Mouse (Mus musculus): ENCODE measurements at regions not wholly inside any gene's neighbourhood (a gene's known extent, or its start where the extent isn't known, plus 50 kb on each side); places are given as distances from the start of the nearest gene placed in this dataset.
"Not testable (repeated sequence)": the region's sequence is repeated elsewhere in the genome, so short reads cannot be mapped to it uniquely, and the experiment has no call there.

DNA sequence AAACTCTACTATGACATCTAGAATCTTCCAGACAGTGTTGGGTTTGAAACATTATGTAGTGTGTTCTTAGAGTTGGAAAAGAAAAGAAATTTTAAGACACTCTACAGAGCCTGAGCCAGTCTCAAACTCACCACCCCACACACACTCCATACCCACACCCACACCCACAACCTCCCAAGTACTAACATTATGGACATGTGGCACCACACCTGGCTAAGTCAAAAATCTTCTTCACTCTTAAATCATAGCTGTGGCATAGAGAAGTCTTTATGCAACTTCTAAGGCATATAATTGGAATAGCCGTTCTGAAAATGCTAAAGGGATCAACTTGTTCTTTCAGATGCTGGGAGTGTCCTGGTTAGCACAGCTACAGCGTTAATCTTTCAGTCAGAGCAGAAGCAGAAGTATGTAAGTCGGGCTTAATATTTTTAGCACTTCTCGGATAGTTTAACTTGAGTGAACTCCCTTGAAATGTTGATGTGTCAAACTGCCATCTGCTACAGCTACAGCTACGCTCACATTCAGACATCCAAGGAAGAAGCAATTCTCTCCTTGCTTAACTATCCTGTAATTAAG lies 68.6 kb upstream of the Creb1 start:
- DNase-seq (ENCODE audit: low spot score in 2 of 2), result no peak

DNA sequence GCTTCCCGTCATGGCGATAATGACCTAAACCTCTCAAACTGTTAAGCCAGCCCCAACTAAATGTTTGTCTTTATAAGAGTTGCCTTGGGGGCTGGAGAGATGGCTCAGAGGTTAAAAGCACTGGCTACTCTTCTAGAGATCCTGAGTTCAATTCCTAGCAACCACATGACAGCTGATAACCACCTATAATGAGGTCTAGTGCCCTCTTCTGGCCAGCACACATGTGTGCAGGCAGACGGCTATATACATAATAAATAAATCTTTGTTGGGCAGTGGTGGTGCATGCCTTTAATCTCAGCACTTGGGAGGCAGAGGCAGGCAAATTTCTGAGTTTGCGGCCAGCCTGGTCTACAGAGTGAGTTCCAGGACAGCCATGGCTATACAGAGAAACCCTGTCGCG lies 70.8 kb upstream of the Creb1 start:
- not testable (repeated sequence) for DNase-seq (ENCODE audit: low spot score in 2 of 2)

DNA sequence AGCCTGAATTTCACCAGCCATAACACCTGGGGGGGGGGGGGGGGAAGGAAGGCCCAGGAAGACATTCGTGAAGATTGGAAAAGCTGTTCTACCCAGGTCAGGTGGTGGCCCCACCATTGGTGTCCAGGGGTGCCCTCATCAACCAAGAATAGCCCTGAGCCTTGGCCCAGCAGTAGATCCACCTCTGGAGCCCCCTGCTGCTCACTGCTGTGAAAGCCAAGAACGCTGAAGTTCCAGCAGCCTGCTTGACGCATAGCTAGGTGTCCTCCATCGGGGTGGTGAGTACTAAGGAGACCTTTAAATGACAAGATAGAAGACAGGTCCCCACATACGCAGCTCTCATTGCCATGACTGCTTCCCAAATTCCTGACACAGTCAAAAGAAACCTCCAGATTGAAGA lies 74.6 kb upstream of the Creb1 start:
- DNase-seq (ENCODE audit: low spot score in 2 of 2), result no peak

DNA sequence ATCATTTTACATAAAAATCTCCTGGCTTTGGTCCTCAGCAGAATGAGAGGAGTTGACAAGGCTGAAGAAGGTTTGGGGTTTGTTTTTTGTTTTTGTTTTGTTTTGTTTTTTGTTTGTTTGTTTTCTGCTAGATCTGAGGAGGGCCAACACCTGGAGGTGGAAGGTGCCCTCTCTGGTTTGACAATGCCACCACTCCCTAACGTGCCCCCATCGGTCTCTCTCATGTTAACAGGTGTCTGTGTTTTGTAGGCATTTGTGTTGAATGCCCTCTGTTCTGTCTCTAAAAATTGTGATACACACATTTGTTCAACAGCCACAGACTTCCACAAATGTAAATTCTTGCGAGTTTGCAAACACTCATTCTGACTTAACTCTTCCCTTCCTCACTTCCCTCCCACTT lies 83.3 kb upstream of the Creb1 start:
- no peak for DNase-seq (ENCODE audit: low spot score in 2 of 2)

DNA sequence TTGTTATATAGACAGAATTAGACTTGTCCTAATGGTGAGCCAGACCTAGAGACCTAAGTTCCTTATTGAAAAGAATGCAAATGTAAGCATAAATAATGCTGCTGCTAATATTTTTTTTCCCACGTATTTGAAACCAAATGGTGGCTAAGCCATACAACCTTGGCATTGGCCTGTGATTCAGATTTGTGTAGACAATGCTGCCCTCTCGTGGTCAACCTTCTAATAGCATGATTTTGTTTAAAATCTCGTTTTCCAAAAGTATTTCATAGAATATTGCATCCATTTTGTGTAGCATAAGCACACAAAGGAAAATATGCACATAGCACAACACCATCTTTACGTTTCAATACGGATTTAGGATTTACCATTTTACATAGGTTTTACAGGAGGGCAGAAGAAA lies 84.4 kb upstream of the Creb1 start:
- peak in 1 of 2 experiments; percentile 57 for DNase-seq (ENCODE audit: low spot score in 2 of 2)

DNA sequence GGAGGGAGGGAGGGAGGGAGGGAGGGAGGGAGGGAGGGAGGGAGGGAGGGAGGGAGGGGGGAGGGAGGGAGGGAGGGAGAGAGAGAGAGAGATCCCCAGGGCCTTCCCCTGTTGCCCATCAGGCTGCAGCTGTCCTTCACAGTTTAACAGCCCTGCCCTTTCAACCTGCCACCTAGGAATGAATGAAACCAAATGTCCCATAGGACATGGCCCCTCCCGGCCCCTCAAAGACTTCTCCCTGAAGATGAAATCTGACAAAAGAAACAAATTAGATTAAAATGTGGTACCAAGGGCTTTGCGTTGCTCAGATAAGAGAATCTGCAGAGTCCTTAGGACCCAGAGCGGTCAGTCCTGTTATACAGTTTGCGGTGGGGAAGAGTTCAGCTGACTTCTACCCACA lies 86.0 kb upstream of the Creb1 start:
- DNase-seq (ENCODE audit: low spot score in 2 of 2), result no peak

DNA sequence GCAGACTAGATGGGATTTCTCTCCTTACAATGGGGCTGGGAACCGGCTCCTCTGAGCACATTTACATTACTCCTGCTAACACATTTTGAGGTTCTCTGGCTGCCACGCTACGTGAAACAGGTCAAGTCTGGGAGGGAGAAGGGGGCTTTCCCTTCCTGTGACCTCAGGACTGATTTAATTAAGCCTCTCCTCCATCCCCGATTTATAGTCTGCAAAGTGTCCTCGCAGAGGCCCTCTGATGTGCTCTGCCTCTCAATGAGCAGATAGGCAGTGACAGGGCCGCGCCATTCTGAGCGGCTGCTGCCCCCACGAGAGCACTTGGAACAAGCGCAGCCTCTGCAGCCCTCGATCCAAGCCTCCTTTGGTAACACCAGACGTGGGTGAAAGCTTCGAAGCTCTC lies 86.5 kb upstream of the Creb1 start:
- DNase-seq (ENCODE audit: low spot score in 2 of 2), result peak; percentile 60 to 76

DNA sequence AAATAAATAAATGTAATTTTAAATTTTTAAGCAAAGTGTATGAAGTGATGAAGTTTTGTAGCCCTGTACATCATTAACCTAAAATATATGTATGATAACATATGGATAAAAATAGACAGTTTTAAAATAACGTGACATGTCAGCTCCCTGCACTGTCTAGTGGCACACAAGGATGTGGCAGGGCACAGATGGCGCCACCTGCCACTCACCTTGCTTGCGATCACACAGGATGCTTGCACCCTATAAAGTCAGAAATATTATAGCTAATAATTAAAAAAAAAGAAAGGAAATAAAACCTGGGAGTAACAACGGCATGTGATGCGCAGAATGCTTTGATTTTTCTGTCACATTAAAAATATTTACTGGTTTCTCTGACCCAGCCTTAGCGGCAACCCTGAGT lies 89.0 kb upstream of the Creb1 start:
- DNase-seq (ENCODE audit: low spot score in 2 of 2), result no peak

DNA sequence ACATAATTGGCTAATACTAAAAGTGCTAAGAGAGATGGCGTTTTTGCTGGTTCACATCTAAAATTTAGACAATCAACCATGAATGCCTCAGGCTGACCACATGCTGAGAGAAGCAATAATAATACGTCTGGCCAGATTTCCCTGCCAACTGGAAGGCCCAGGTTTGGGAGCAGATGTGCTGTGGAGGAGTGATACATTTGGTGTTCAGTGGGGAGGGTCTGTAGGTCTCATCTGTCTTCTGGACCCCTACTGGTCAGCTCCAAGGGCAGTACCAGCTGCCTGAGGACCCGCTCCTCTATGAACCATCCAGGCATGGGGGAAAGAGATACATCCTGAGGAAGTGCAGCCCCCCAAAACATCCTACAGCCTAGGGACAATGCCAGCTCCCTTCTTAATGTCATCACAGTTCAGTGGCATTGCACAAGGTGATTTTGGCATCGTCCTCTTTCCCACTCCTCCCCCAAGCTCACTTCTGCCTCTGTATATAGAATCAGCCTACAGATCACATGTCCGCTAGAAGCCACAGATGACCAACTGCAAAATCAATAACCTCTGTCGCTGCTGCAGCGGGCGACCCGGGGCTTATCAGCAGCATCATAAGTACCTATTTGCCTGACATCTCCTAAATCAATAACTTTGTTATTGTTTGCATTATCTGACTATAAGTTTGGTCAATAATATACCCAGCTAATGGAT lies 90.1 kb upstream of the Creb1 start:
- DNase-seq (ENCODE audit: low spot score in 2 of 2), result no peak

DNA sequence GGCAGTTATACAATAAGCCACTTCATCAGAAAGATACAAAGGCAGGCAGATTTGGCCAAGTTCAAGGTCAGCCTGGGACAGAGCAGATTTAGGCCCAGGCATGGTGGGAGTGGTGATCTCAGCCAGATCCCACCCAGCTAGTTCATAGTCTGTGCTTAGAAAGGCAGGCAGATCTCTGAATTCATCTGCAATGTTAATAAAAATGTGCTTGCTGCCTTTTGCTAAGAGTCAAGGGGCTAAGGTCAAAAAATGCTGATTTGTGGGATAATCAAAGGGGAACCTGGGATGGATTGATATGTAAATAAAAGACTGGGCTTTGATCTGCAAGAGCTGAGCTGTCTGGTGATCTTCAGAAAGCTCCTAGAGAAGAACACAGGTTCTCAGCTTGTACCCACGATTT lies 109.2 kb upstream of the Creb1 start:
- no peak for DNase-seq (ENCODE audit: low spot score in 2 of 2)

DNA sequence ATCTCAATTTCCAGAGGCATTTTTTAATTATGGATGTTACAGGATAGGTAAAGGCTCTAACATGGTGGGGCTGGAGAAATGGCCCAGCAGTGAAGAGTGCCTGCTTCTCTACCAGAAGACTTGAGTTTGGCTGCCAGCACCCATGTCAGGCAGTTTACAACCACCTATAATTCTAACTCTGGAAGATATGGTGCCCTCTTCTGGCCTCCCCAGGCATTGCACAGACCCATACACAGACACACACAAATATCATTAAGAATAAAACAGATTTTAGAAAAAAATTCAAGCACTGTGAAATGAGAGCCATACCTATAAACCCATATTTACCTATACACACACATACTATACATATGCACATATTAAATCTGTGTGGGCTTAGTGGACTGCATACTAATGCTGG lies 113.9 kb upstream of the Creb1 start:
- no peak for DNase-seq (ENCODE audit: low spot score in 2 of 2)

DNA sequence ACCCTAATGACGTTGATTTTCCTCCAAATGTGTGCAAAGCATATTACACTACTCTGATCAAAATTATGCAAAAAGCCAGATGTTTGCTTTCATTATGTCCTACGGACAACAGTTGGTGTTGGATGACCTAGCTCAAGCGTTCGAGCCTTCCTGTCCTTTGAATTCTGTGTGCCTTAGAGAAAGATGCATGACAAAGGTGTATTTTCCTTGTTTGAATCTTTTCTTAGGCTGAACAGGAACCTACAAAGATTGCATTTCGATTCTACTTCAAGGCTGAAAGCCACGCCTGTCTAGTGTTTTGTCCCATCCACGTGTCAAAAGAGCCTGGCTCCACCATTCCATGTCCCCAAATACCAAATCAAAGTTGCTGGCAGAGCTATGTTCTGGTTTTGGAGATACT lies 116.5 kb upstream of the Creb1 start:
- DNase-seq (ENCODE audit: low spot score in 2 of 2), result no peak

DNA sequence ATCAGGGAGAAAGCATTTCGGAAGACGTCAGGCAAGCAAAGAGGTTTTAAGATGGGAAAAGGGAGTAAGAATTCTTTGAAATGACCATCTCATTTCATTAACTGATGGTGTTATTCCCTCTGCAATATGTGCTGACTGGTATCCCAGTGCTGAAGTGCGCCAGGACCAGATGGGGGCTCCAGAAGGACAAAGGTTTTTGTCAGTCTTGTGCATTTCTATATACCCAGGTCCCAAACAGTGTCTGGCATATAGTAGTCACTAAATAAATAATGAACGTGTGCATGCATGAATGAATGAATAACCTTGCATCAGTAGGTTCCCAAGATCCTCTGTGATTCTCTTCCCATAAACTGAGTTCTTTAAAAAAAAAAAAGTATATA lies 119.3 kb upstream of the Creb1 start:
- no peak for DNase-seq (ENCODE audit: low spot score in 2 of 2)

DNA sequence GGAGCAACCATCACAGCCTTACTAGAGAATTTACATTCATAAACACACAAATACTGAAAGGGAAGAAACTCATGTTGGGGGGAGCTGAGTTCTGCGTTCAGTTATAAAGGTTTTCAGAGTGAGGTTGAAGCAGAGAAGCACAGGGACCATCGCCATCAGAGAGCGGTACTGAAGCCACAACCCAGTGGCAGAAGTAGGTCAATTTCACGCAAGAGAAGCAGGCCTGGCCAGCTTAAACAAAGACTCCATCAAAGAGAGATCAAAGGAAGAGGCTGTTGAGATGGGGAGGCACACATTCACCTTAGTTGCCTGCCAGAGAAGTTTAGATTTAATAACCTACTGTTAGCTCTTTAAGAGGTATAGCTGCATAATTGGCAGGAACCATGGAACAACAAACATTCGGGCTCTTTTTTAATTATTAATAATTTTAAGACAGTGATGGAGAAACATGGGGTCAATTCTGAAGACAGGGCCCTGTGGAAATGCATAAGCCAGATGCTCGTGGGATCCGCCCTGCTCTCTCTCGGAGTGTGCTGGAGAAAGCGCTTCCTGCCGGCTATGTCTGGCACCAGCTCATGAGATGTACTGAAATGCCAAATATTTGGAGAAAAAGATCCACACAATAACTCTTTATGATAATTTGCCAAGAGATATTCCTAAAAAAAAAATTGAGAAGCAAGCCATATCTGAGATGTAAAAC lies 119.8 kb upstream of the Creb1 start:
- DNase-seq (ENCODE audit: low spot score in 2 of 2), result peak; percentile 12 to 32

DNA sequence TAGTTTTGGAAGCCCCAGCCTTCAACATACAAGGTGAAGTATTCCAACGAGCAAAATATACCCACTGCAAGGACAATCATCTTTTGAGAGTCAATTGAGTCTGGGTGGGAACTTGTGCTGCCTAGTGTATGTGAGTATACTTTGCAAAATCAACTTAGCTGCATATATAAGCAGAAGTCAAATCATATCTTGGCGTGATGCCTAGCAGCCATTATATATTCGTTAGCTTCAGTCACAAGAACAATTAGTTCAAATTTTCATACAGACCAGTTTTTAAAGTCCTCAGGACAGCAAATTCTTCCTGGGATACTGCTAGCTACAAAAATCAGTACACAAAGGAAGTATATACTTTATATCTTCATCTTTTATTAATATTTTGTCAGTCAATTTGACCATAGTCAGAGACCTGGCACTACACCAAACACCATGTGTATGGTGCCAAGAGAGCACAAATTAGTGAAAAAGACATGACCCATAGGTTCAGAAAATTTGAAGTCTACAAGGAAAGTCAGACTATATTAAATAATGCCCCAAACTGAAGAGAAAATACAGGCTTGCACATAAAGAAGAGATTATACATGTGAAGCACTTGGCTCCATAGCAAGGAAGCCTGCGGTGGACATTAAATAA lies 120.5 kb upstream of the Creb1 start:
- DNase-seq (ENCODE audit: low spot score in 2 of 2), result no peak

DNA sequence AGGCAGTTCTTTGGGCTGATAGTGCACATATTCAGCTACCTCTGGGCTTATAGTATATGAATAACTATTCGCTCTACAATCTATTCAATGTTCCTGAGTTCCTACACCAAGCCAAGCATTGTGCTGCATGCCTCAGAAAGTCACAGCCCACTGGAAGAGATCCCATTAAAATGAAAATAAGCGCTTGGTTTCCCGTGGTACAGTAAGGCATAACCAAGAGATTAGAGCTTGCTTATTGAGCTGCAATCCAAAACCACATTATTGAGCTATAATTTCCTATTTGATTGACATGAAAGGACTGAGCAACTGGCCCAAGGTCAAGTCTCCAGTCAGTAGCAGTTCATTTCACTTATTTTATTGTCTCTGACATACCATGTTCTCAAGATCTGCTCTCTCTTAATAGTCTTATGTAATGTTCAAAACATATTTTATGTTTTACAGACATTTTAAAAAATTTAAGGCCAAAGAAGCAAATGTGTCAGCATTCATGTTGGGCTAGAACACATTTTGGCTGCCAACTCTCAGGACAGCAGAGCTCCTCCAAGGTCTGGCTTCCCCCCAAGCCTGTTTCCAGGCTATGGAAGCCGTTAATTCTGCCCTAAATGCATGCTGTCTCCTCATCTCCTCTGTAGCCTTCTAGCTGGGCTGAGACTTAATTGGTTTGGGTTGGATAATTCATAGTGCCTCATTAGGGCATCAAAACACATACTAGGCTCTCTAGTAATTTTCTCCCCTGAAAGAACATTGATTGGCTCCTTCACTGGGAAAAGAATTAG lies 123.5 kb upstream of the Creb1 start:
- no peak for DNase-seq (ENCODE audit: low spot score in 2 of 2)

DNA sequence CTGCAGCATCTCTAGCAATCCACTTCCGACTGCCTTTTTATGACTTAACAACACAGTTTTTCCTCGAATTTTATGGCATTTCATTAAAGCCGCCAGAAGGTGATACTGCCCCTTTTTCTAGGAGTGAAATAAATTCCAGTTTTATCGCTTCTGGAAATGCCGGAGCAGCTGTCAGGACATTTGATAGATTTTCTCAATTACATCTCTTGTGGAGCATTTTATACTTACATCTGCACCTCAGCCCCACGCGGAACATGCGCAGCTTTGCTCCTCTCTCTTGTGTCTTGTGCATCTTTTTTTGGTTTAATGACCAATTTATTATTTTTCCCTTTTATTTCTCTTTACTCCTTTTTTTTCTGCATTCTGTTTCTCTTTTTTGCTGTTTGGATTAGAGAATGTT lies 140.9 kb upstream of the Creb1 start:
- no peak for DNase-seq (ENCODE audit: low spot score in 2 of 2)

DNA sequence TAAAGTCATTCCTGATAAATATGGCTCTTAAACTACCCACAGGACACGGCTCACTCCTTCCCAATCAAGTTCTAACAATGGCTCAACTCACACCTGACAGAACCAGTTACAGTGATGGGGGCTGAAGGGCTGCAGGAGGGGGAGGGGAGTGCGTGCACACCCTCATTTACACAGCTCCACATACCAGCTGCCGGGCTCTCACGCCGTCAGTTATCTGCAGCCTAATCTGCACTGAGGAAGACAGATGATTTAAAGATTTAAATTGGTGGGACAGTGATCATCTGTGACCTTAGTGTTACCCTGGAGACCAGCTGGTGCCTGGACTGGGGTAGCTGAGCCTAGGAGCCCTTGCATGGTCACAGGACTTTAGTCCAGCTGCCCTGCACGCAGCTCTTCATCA lies 151.2 kb upstream of the Creb1 start:
- no peak for DNase-seq (ENCODE audit: low spot score in 2 of 2)

DNA sequence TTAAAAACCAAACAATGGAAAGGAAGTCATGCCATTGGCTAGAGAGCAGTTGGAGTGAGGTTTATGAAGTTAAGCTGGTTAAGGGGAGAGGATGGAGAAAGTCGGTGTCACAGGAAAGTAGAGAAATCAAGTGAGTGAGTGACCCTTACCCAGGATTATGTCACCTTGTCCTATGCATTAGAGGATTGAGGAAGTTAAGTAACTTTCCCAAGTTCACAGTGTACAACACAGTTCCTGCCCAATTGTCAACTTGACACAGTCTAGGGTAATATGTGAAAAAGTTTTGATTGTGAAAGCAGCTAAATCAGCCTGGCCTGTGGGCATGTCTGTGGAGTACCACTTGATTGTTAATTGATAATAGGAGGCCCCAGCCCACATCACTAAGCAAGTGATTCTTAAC lies 156.0 kb upstream of the Creb1 start:
- DNase-seq (ENCODE audit: low spot score in 2 of 2), result not testable (repeated sequence)

DNA sequence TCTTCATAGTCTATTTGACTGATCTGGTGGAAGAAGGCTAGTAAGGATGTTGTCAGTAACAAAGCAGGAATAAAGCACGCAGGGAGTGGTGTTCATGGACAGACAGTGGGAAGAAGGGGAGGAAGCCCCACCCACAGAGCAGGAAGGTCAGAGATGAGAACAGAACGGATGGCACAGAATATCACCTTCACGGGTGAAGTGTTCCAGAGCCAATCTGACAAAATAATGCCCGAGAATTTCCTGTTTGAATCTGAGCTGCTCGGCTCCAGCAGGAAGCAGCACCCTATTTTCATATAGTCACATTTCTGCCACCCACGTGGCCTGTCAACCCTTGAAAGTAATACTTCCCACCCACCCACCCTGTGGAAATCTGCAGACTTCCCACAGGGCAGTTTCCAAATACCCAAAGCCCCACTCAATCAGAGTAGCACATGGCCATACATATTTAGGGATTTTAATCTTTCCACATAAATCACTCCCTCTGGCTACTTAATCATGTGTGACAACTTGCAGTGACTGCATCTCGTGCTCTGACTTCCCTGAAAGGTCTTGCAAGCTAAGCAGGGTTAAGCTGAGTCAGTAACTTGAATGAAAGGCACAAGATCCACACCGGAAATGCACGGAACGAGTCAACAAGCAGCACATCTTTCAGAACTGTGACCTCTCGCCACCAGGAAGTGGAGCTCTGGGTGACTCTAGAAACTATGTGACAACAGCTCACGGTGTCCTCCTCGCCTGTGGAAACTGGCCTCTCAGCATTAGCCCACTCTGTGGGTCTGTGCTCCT lies 158.0 kb upstream of the Creb1 start:
- DNase-seq (ENCODE audit: low spot score in 2 of 2), result peak; percentile 42 to 61

DNA sequence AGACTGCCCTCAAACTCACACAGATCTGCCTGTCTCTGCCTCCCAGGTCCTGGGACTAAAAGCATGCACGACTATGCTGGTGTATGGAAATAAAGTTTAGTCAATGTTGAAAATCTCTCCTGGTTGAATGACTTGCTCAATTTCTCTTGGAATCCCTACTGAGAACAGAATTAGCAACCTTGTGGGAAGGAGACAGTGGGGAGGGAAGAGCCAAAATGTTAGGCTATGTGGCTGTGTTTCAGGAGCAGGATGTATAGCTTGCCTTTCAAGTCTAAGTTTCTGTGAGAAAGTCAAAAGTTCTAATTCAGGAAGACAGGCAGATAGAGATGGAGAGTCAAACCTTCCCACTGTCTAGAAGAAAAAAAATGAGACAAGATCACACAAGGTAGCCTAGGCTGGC lies 168.3 kb upstream of the Creb1 start:
- no peak for DNase-seq (ENCODE audit: low spot score in 2 of 2)

Data from heart, adult 9 months (tissue).